Mouse (Mus musculus) WW6 (cell line): ENCODE results near the gene Triobp.

Experiments
- DNase-seq: peaks from one replicate; pipeline ENCODE4 v3.0.0-alpha.2; 2013; ENCODE audit warnings: low read depth, low spot score

The Triobp gene

DNA sequence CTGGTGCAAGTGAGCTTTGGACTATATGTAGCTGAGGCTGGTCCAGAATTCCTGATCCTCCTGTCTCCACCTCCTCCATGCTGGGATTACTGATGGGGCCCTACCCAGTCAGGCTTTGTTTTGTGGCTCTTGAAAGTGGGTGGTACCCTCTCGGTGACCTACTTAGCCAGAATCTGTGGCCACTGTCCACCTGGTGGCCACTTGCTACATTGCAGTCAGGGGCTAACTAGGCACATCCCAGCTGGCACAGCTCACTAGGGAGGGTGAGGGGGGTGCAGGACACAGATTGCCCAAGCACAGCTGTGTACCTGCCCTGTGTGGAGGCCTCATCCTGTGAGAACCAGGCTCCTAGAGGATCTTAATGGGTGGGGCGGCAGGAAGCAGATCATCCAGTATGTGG is 15.4 kb downstream of the Triobp start:
- no peak for DNase-seq

DNA sequence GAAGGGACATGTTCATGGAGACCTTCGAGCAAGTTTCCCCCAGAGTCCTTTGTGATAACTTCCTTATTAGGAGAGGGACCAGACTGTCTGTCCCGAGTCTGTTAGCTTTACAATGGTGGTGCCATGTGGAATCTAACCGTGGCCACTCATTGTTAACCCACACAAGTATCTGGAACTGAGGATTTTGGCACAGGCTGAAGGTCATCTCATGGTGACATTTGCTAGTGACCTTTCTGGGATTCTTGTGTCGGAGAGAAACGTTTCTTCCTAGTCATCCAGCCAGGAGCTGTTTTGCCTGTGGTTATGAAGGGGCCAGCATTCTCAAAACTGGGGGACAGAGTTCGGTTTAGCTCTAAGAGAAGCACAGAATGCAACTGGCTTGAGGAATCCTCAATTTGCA is 24.1 kb downstream of the Triobp start:
- DNase-seq = no peak

DNA sequence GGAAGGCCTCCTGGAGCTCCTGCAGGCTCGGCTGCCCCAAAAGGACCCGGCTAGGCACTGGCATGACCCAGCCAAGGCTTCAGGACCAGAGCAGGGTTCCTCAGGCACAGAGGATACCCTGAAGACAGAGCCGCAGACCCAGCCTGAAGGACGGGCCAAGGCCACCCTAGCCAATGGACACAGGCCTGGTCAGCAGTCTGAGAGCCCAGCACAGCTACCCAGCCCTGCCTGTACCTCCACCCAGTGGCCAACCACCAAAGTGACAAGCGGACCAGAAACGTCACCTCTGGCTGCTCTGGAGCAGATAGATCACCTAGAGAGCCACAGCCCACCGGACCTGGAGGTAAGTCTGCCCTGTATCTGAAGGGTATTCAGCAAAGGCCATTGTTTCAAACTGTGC is 26.4 kb downstream of the Triobp start:
- DNase-seq = no peak

DNA sequence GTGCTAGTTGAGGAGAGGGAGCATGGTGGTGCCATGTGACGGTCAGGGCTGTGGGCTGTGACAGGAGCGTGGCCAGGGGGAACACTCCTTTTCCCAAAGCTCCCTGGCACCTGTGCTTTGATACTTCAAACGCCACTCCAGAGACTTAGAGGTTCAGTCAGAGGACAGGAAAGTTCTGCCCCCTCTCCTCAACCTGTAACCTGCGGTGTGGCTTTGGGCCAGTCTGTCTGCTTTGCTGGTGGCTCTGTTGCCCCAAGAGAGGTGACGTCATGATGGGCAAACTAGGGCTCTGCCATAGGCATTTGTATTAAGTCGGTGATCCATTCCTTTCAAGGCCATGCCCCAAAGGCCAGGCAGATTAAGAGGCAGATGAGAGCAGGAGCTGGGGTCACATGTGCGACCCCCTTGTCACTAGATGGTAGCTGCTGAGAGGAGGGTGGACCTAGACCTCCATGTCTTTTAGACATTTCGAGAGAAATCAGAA is 30.2 kb downstream of the Triobp start:
- DNase-seq = no peak

DNA sequence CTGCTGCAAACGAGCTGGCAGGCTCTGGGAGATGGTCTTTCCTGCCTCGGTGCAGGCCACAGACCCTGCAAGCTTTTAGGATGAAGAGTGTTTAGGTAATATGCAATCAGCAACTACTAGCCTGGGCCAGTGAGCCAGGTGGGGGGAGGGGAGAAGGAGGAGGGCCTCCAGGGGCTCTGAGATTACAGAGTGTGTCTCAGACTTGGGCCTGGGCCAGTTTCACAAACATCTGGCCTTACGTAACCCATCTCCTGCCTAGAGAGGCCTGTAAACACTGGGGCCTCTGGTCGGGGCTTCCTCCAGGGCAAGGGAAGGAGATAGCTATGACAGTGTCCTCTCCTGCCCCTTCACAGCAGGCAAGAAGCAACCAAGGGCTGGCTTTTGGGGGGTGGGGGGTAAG is 31.4 kb downstream of the Triobp start:
- DNase-seq = no peak

DNA sequence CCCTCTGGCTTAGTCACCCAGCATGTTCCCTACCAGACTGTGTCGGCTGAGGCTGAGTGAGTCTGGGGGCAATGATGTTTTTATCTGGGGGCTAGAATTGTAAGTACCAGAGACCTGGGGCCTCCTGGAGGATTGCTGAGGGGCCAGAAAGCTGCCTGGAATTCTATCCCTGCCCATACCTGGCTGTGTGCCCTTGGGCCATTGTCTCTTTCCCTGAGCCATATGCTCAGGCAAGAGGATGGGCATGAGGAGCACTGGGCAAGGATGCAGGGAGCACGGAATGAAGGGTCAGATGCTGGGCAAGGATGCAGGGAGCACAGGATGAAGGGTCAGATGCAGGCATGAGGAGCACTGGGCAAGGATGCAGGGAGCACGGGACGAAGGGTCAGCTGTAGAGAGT is 32.6 kb downstream of the Triobp start:
- no peak for DNase-seq

DNA sequence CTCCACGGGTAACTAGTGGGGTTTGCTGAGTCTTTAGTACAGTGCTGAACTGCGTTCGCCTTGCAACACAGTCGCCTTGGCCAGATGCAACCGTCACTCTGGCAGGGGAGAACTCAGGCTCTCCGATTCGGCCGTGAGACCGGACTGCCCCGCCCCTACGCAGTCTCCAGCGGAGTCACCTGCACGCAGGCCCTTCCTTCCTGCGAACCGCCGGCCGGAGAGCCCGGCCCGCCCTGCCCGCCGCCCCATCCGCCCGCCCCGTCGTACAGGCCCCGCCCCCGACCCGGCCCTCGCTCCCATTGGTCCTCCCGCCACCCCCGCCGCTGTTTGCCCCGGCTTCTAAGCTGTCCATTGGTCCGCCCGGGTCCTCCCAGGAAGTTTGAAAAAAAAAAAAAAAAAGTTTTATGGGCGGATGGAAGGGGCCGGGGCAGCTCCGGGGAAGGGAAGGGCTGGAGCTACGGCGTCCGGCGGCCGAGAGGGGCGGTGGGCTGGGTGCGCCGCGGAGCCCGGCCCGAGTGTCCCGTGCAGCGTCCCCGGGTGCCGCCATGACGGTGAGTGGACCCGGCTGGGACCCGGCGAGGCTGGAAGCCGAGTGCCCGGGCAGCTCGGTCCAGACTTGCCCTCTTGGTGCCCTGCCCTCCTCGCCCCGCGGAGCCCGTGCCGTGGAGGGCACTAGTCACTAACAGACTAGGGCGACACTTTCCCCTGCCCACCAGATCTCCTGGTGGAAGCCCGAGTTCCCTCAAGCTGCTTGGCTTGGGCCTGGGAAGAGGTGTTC is 35.3 kb downstream of the Triobp start:
- DNase-seq = peak; percentile 79

DNA sequence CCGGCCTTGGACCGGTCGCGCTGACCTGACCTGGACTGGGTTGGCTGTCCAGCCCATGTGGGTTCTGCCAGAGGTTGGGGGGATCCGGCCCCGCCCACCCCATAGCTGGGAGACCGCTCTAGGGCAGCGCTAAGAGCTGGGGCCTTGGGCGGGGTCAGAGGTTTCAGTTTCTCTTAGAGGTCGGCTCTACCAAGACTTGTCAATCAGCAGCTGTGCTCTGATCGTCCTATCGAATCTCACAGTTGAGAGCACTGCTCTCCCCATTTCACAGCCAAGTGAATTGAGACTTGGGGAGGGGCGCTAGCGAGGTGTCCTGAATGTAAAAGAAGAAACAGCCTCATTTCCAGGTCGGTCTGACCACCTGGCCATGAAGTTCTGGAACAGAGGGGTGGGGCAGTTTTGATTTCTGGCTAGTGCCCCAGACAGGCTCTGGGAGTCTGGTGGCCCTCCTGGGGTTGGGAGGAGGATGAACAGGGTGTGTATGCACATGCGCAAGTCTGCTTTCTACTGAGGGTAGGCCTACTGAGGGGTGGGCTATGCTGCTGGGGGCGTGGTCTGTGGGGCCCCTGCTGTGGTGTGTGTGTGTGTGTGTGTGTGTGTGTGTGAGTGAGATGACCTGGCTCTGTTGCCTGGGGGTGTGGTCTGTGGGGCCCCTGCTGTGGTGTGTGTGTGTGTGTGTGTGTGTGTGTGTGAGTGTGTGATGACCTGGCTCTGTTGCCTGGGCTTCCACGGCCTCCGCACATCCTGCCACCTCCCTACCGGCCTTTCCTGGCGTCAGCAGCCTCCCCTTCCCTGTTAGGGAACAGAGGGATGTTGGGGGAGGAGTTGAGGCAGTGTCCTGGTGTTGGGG is 36.1 kb downstream of the Triobp start:
- peak; percentile 73 for DNase-seq

DNA sequence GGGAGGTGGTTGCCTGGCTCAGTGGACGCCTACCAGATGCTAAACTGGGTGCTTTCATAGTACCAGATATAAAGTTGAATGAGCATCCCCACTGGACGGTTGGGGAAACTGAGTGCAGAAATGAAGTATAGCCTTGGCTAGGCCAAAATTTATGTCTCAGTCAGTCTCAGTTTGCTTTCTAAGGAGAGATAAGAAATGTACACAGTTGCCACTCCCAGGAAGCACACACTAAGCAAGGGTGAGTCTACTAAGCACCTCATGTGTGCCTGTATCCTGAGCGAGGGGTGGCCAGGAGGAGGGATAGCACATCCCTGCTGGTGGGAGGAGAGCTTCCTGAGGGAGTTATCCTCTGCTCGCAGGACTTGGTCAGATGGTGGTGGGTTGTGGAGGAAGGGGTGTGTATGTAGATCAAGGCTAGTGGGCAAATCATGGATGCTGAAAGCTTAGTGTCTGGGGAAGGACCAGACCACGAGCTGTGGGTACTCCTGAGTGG is 36.8 kb downstream of the Triobp start:
- no peak for DNase-seq

DNA sequence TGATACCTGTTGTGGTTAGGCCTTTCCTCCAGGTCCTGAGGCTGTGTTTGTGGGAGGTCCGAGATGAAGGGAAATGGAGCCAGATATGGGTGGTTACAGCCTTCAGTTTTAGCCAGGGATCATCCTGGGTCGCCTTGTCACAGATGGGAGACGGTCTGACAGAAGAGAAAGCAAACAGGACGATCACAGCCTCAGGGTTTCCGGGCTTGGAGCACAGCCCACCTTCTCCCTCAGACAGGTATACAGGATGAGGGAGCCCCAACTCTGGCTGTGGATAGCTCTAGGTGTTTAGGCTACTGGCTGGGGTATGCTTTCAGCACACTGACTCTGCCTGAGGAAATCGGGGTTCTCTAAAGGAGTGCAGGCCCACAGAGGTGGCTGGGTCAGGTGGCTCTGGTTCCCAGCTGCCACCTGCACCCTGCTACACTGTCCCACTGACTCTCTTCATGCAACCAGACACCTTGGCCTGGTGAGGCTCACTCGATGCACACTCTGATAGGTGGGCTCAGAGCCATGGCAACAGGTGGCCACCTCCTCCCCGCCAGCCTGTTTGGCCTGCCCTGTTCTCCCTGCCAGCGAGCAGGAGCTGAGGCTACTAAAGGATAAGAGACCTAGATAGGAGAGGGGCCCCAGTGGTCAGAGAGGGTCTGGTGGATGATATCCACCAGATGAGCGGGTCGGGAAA is 39.2 kb downstream of the Triobp start:
- no peak for DNase-seq

DNA sequence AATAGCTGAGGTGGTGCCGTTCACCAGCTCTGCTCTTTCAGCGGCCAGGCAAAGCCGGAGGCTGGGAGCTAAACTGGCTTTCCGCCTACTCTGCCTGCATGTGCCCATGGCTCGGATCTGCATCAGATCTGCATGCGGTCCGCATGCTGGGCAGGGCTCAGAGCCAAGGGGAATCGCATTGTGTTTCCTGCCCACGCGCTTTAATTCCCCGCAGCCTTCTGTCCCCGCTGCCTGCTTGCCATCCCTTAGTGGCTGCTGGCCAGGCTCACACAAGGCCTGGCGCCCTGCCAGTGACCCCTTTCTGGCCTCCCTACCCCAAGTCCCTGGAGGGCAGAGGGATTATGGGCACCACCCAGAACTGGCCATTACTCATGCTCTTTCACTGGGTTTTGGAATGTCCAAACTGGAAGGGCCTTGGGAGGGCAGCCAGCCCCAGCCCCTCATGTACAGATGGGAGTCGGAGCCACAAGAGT is 41.0 kb downstream of the Triobp start:
- no peak for DNase-seq

DNA sequence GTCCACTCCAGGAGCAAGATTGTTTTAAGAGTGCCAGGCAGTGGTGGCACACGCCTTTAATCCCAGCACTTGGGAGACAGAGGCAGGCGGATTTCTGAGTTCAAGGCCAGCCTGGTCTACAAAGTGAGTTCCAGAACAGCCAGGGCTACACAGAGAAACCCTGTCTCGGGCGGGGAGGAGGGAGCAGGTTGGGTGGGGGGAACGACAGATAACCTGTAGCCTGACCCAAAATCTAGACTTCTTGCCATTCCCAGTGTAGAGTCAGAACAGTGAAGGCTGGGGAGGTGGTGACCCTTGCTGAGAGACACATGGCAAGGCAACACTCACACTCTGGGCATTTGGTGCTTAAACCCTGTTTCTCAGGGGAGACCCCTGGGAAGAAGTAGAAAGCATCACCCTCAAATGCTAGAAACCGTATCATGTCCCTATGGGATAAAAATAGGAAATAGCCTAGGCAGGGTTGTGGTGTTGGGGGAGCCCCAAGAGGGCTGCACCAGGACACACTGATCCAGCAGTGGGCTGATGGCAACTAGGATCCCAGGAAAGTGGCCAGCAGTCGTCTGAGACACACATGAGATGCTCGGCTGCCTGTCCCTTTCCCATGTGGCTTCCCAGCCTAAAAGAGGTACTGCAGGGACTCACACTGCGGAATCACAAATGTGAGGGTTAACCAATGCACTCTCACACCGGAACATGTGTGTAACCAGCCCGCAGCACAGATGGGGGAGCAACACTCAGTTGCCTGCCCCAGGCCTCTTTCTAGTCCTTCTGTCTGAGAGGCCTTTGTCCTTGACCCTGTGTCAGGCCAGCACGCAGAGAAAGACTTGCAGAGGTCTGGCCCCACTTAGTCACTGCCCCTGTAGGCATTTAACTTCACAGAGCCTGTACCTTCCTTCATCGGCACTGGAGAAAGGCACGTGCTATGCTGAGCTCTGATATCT is 41.9 kb downstream of the Triobp start:
- DNase-seq = no peak

DNA sequence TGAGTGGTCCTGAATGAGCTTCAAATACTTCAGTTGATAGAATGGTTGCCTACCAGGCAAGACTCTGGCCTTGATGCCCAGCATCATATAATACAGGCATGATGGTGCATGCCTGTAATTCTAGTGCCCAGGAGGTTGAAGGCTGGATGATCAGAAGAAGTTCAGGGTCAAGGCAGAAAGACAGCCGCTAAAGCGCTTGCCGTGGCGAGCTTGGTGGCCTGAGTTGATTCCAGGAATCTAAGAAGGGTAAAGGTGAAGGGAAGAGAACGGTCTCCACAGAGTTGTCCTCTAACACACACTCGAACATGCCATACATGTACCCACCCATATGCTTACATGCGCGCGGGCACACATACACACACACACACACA is 42.6 kb downstream of the Triobp start:
- DNase-seq = no peak

DNA sequence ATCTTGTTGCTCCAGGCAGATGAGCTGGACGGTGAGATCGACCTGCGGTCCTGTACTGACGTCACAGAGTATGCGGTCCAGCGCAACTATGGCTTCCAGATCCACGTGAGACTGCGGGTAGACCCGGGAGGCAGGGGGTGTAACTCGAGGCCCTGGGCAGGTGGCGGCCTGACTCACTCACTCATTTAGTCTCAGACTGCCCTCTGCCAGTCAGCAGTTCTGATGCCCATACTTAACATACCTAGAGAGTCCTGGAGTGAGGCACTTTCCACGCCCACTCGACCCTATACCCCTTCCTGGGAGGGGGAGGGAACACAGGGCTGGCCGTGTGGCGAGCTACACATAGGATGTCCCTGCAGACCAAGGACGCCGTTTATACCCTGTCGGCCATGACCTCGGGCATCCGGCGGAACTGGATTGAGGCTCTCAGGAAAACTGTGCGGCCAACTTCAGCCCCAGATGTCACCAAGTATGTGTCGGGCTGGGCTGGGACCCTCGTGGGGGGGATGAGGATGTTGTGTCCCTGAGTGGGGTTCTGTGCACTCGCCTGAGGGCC is 43.5 kb downstream of the Triobp start:
- DNase-seq = no peak

DNA sequence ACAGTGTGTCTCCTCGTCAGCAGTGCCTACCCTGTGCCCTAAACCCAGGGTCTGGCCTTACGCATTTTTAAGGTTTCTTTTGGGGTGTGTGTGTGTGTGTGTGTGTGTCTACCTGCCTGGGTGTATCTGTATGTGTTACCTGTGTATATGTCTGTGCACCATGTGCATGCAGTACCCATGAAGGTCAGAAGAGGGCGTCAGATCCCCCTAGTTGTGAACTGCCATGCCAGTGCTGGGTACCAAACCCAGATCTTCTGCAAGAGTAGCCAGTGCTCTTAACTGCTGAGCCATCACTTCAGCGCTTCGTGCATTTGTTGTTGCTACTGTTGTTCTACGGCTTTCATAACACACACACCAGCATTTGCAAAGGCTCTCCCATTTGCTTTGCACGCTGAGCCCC is 44.7 kb downstream of the Triobp start:
- no peak for DNase-seq

DNA sequence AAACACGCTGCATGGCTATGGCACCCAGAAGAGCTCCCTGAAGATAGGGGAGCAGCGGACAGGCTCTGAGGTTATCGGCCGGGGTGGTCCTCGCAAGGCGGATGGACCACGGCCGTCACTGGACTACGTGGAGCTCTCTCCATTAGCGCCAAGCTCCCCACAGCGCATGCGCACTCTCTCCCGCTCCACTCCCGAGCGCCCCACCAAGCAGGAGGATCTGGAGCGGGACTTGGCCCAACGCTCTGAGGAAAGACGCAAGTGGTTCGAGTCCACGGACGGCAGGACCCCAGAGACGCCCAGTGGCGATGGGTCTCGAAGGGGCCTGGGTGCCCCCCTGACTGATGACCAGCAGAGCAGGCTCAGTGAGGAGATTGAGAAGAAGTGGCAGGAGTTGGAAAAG is 45.4 kb downstream of the Triobp start:
- no peak for DNase-seq

DNA sequence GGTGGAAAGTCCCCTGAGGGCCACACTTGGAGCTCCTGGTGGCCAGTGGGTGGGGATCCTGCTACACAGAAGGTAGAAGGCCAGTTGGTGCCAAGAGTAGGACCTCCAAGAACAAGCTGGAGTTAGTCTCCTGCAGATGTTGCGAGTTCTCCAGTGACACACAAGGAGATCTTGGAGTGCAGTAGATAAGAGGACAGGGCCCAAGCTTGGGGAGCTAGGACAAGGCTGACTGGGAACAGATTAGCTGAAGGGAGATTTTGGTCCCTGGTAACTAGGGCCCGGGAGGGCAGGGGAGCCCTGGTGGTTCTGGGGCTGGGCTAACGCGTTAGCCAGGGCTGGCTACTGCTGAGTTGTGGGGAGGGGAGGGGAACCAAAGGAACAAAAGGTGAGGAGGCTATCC is 48.4 kb downstream of the Triobp start:
- no peak for DNase-seq

DNA sequence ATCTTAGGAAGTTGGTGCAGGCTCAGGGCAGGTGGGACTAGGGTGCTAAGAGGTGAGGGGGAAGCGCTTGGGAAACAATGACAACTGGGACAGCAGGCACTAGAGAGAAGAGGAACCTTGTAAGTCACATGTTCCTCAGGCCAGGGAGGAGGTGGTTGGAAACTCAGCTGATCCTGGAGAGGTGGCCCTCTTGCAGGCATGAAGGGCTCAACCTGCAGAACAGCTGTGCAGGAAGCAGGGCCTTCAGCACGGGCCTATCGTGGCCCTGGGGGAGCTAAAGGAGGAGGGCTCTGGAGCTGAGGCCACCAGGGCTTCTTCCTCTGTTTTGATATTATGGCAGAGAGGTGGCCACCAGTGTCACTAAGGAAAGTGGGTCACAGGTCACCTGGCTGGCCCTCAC is 49.1 kb downstream of the Triobp start:
- no peak for DNase-seq

DNA sequence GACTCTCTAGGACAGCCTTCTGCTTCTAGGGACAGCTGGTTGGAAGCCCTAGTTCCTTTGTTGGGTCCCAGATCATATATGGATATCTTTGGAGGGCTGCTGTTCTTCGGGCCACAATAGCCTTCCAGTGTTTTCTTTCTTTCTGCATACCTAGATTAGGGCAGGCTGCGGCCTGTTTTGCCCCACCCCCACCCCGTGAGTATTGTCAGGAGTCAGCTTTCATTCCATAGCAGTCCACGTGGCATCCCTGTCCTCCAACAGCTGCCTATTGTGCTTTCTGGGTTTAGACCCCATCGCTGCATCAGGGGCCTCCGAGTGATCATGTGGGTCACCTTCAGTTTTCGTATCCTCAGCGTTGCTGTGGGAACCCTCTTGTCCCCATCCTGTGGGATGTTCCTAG is 50.8 kb downstream of the Triobp start:
- no peak for DNase-seq

DNA sequence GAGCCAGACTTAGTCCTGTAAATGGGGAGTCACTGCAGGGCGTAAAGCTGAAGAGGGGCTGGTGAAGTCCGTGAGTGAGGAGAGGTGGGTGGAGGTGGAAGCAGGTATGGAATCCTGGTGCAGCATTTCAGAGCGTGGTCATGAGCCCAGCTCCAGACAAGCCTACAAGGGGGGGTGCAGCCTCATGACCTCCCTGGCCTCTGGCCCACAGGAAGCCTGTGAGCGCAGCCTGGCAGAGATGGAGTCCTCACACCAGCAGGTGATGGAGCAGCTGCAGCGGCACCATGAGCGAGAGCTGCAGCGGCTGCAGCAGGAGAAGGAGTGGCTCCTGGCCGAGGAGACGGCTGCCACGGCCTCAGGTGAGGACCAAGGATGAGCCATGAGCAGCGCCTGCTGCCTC is 52.1 kb downstream of the Triobp start:
- no peak for DNase-seq

DNA sequence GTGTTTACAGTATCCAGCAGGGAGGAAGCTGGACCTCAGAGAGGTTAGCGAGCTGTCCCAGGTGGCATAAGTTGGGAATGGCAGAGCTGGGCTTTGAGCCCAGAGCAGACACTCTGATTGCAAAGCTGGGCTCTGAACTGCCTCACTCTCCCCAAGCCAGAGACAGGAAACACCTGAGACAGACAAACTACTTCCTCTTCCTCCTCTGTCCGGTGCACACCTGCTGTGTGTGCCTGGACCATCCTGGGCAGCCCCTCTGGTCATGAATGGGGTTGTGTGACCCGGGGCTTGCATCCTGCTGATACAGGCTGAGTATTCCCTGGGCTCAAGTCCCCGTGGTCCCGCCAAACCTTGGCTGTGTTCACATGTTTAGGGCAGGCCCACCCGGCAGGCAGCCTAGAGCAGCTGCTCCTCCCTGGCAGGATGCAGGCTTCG is 52.9 kb downstream of the Triobp start:
- no peak for DNase-seq
